Mouse (Mus musculus) cortical plate, adult 2 months (tissue): ENCODE results near the gene Pan2.

ENCODE experiments used
- CTCF ChIP-seq: fragments of 200-500 bp; IDR thresholded peaks from 2 replicates; pipeline ENCODE4 v1.5.1; 2011; ENCODE audit warnings: mild to moderate bottlenecking, control low read depth, low read length; ENCODE audit not compliant: insufficient read depth; ENCODE audit errors: extremely low read depth
- POLR2A ChIP-seq: fragments of 200-500 bp; IDR thresholded peaks from 2 replicates; pipeline ENCODE4 v1.6.1; 2011; ENCODE audit warnings: mild to moderate bottlenecking, low read length, control low read depth; ENCODE audit not compliant: insufficient read depth; ENCODE audit errors: extremely low read depth

DNA sequence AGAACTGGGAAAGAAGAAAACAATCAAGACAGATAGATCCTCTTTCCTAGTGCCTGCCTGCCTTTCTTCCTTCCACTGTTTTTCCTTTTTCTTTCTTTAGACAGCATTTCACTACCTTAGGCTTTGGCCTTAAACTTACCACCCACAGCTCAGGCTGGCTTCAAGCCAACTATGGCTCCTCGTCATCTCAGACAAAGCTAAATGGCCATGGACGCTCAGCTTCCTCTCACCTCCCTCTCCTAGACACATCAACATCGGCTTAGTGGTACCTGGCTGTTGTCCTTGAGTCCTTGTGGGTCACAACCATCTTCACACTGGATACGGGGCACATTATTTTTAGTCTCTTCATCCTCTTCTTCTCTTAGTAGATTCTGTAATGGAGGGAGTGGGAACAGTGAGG, 5.9 kb upstream of the Pan2 start:
- TF ChIP-seq CTCF (no peak), POLR2A (no peak)
